ENCODE assay signal across 22 mouse cellular contexts in the genomic region with DNA sequence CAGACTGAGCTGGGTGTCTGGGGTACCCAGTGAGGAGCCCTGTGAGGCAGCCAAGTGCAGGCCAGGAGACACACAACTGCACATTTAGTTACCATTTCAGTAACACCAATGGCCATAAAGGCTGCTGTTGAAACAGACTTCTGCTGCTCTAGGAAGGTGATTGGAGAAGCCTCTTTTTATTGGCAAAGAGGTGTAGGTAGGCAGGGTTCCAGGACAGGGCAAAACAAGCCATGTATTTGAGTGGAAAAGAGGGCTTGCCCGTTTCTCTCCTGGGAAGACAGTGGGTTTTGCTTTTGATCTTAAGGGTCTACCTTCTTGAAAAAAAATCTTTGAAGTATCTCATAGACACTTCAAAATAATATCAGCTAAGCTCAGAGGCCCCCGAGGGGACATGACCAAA. TPM values are rescaled to one million over a fixed set of nuclear protein-coding genes. Genes with fewer than 3 reads are reported as not detected.
DNase-seq lines count a peak whose midpoint lies in the region; ATAC-seq and TF ChIP-seq lines count a peak whose summit lies in the region.
"Had no signal": no experiment of that assay in that cellular context is flagged by ENCODE, and none has a peak within 500 bp of the region (broad histone marks: within the 10 kb centered on the region; RNA-seq: fewer than 3 reads in every experiment).

No protein-coding gene starts in this region.

- no peak overlapping the region for H3K4me2 ChIP-seq in midbrain, embryonic 14.5 days (ENCODE audit: low read length)
- H3K4me2 ChIP-seq: embryonic facial prominence, embryonic 13.5 days; forebrain, embryonic 12.5 days; forebrain, embryonic 15.5 days; heart, embryonic 11.5 days; hindbrain, embryonic 12.5 days; hindbrain, embryonic 15.5 days had no signal

- H3K9me3 ChIP-seq in midbrain, embryonic 10.5 days (replicated peaks) = no peaks in the 10 kb centered on the region
- H3K9me3 ChIP-seq in midbrain, embryonic 14.5 days (ENCODE audit: control insufficient read depth, low read length) = no peaks in the 10 kb centered on the region
- H3K9me3 ChIP-seq: embryonic facial prominence, embryonic 10.5 days; embryonic facial prominence, embryonic 13.5 days; forebrain, embryonic 12.5 days; forebrain, embryonic 15.5 days; hindbrain, embryonic 12.5 days; hindbrain, embryonic 15.5 days had no signal

- ATAC-seq in cerebellum, adult (ENCODE audit: insufficient number of reproducible peaks, low FRiP score, low TSS enrichment) = no peak
- no peak for ATAC-seq in midbrain, embryonic 14.5 days (ENCODE audit: low FRiP score, low TSS enrichment)
- ATAC-seq: activated CD4-positive, CD25-positive, alpha-beta regulatory T cell, adult 4 months; CD4-positive, CD25-positive, alpha-beta regulatory T cell, adult 4 months; forebrain, embryonic 15.5 days; intestine, postnatal 0 days had no signal

- H3K4me1 ChIP-seq in cerebellum, adult 2 months (ENCODE audit: control insufficient read depth, insufficient read depth, low read length) = peaks cover 31% of the 10 kb centered on the region
- peaks cover 31% of the 10 kb centered on the region for H3K4me1 ChIP-seq in midbrain, embryonic 10.5 days
- peaks cover 16% of the 10 kb centered on the region for H3K4me1 ChIP-seq in midbrain, embryonic 14.5 days (ENCODE audit: control insufficient read depth, insufficient read depth, low read length)

- DNase-seq in cerebellum, adult 2 months = peak; percentile 47 to 64
- DNase-seq in midbrain, embryonic 10.5 days (ENCODE audit: low spot score) = no peak
- no peak for DNase-seq in midbrain, embryonic 14.5 days
- peak; percentile 37 to 60 for DNase-seq in cerebellum, postnatal 10 days
- DNase-seq in spleen, postnatal 4 days (ENCODE audit: low spot score in 2 of 2) = no peak
- DNase-seq: adrenal gland, postnatal 10 days; adrenal gland, postnatal 36 days; embryo, embryonic 11 days; gastrocnemius, postnatal 25 days; kidney, adult 2 months had no signal

- H3K36me3 ChIP-seq in midbrain, embryonic 10.5 days = peaks cover 60% of the 10 kb centered on the region
- H3K36me3 ChIP-seq in midbrain, embryonic 14.5 days (ENCODE audit: control insufficient read depth, insufficient read depth, low read length) = peaks cover 49% of the 10 kb centered on the region
- H3K36me3 ChIP-seq: embryonic facial prominence, embryonic 13.5 days had no signal

- no peaks in the 10 kb centered on the region for H3K27me3 ChIP-seq in cerebellum, adult 2 months (ENCODE audit: control insufficient read depth, insufficient read depth, low read length)
- H3K27me3 ChIP-seq in midbrain, embryonic 10.5 days (ENCODE audit: low read depth, poor library complexity, severe bottlenecking) = no peaks in the 10 kb centered on the region
- no peaks in the 10 kb centered on the region for H3K27me3 ChIP-seq in midbrain, embryonic 14.5 days (ENCODE audit: control insufficient read depth, insufficient read depth, low read length)
- H3K27me3 ChIP-seq: forebrain, embryonic 12.5 days; forebrain, embryonic 15.5 days; hindbrain, embryonic 12.5 days; hindbrain, embryonic 15.5 days had no signal

- no peak for TF ChIP-seq CTCF in cerebellum, adult 2 months (IDR thresholded peaks at IDR 0.05; ENCODE audit: borderline replicate concordance, insufficient read depth, low read depth, low read length)

- TF ChIP-seq POLR2A in cerebellum, adult 2 months (IDR thresholded peaks at IDR 0.05; ENCODE audit: borderline replicate concordance, insufficient read depth, low read length) = no peak

- 9% methylated on average over 2 of the region's 2 CpGs for WGBS in cerebellum, adult 2 months
- 81% methylated on average over 2 of the region's 2 CpGs for WGBS in midbrain, embryonic 10.5 days
- WGBS in midbrain, embryonic 14.5 days = 87% methylated on average over 2 of the region's 2 CpGs

- no peak overlapping the region for H3K9ac ChIP-seq in midbrain, embryonic 14.5 days (replicated peaks; ENCODE audit: low read length)
- H3K9ac ChIP-seq: embryonic facial prominence, embryonic 13.5 days; forebrain, embryonic 12.5 days; forebrain, embryonic 15.5 days; hindbrain, embryonic 12.5 days; hindbrain, embryonic 15.5 days had no signal

- H3K4me3 ChIP-seq in cerebellum, adult 2 months (replicated peaks; ENCODE audit: insufficient read depth, low read depth, low read length) = no peak overlapping the region
- H3K4me3 ChIP-seq in midbrain, embryonic 10.5 days = no peak overlapping the region
- H3K4me3 ChIP-seq in midbrain, embryonic 14.5 days (replicated peaks; ENCODE audit: low read depth, low read length) = no peak overlapping the region
- H3K4me3 ChIP-seq: embryonic facial prominence, embryonic 10.5 days; embryonic facial prominence, embryonic 13.5 days; erythroblast, embryonic 14.5 days; forebrain, embryonic 12.5 days; forebrain, embryonic 15.5 days; hindbrain, embryonic 12.5 days; hindbrain, embryonic 15.5 days had no signal

- peak overlapping the region; percentile 26 for H3K27ac ChIP-seq in cerebellum, adult 2 months (ENCODE audit: insufficient read depth, low read length)
- H3K27ac ChIP-seq in midbrain, embryonic 10.5 days (replicated peaks) = 0 out of 2 replicates have a peak overlapping the region, but pooled peaks have one; percentile 7
- H3K27ac ChIP-seq in midbrain, embryonic 14.5 days (replicated peaks; ENCODE audit: low read depth, low read length) = no peak overlapping the region
- H3K27ac ChIP-seq: embryonic facial prominence, embryonic 10.5 days; embryonic facial prominence, embryonic 13.5 days; forebrain, embryonic 12.5 days; forebrain, embryonic 15.5 days; hindbrain, embryonic 12.5 days; hindbrain, embryonic 15.5 days had no signal

RNA-seq across cellular contexts. Expression of gene Scrn1, which starts 54.0 kb away (rescaled TPM):
- 132 and 145 TPM in 2 replicates for polyA plus RNA-seq in cerebellum, adult 2 months (2012; rRNA removed)
- polyA plus RNA-seq in midbrain, embryonic 10.5 days (2016; fragmentation: Nextera tagmentation; extraction: Ambion mirVana) = 47.7 and 66.6 TPM in 2 replicates
- 88.0 and 104 TPM in 2 replicates for polyA plus RNA-seq in midbrain, embryonic 14.5 days (2014; fragmentation: Nextera tagmentation; extraction: Ambion mirVana)
- polyA plus RNA-seq: activated CD4-positive, CD25-positive, alpha-beta regulatory T cell, adult 4 months; erythroblast, embryonic 14.5 days had no signal

Comparison
In these comparisons a context has a peak if more than half of its experiments do, and no peak if none do; other contexts are left out.
1. DNase-seq: peak in cerebellum, adult 2 months (2 of 2) and cerebellum, postnatal 10 days (2 of 2); none in midbrain, embryonic 10.5 days (single experiment), midbrain, embryonic 14.5 days (single experiment) and spleen, postnatal 4 days (0 of 2).